Comparison of ENCODE assay signal across 7 mouse cellular contexts in genomic region chr12:34249160-34249559, GRCm38 (mm10).
"Had no signal": no experiment of that assay in that cellular context is flagged by ENCODE, and none has a peak within 500 bp of the region (broad histone marks: within the 10 kb centered on the region; RNA-seq: fewer than 3 reads in every experiment).

No protein-coding gene starts in this region.

- H3K36me3 ChIP-seq: liver, embryonic 15.5 days; midbrain, embryonic 13.5 days had no signal

- H3K9me3 ChIP-seq: liver, embryonic 15.5 days; midbrain, embryonic 13.5 days had no signal

- H3K4me1 ChIP-seq: liver, embryonic 15.5 days; midbrain, embryonic 13.5 days had no signal

- H3K27me3 ChIP-seq: liver, embryonic 15.5 days; midbrain, embryonic 13.5 days had no signal

- H3K9ac ChIP-seq: liver, embryonic 15.5 days; midbrain, embryonic 13.5 days had no signal

- H3K27ac ChIP-seq: liver, embryonic 15.5 days; midbrain, embryonic 13.5 days had no signal

- H3K4me2 ChIP-seq: liver, embryonic 11.5 days; liver, embryonic 15.5 days; midbrain, embryonic 13.5 days had no signal

- DNase-seq: kidney, adult 8-10 months; kidney, postnatal 36 days; lung, postnatal 36 days; right cerebral cortex, postnatal 14 days had no signal

- ATAC-seq: midbrain, embryonic 13.5 days had no signal

- H3K4me3 ChIP-seq: liver, embryonic 15.5 days; midbrain, embryonic 13.5 days had no signal
